Mouse (Mus musculus): ENCODE data around the gene Scgb1b2. TPM values are rescaled to one million over a fixed set of nuclear protein-coding genes. Genes with fewer than 3 reads are reported as not detected.

Gene Scgb1b2
- not detected in 2 replicates for polyA plus RNA-seq (2012; rRNA removed)
- polyA plus RNA-seq (2014; fragmentation: Nextera tagmentation; extraction: Ambion mirVana) = not detected in 2 replicates

GRCm38 (mm10) chr7:31291721-31292120, at the start of gene Scgb1b2:
Scgb1b2 (minus strand) TSS chr7:31291821.
- no peak for ATAC-seq (ENCODE audit: low FRiP score, low read depth)
- Histone ChIP-seq H3K4me2 (replicated peaks; ENCODE audit: low read depth, low read length, severe bottlenecking) (no peak within 1 kb of the TSS), H3K27ac (replicated peaks; ENCODE audit: low read depth, low read length) (no peak within 1 kb of the TSS), H3K9ac (ENCODE audit: low read depth, low read length, severe bottlenecking) (no peak within 1 kb of the TSS), H3K9me3 (ENCODE audit: control insufficient read depth, low read length) (no peaks in the 10 kb centered on the region), H3K36me3 (ENCODE audit: control insufficient read depth, insufficient read depth, low read length) (no peaks in the 10 kb centered on the region), H3K4me1 (ENCODE audit: control insufficient read depth, insufficient read depth, low read length) (no peaks in the 10 kb centered on the region), H3K4me3 (replicated peaks; ENCODE audit: low read length) (no peak within 1 kb of the TSS), H3K27me3 (ENCODE audit: control insufficient read depth, insufficient read depth, low read length) (no peaks in the 10 kb centered on the region)
- no peak for TF ChIP-seq POLR2A (IDR thresholded peaks at IDR 0.05; ENCODE audit: borderline replicate concordance, extremely low read depth, insufficient read depth, insufficient read length)
- no peak for DNase-seq (ENCODE audit: low spot score)
- 78% methylated on average over 3 of the region's 3 CpGs for whole genome bisulfite sequencing

- H3K9me3 ChIP-seq (ENCODE audit: control insufficient read depth, low read length) = no peaks in the 10 kb centered on the region
- WGBS = 84% methylated on average over 5 of the region's 5 CpGs
- no peaks in the 10 kb centered on the region for H3K4me1 ChIP-seq (ENCODE audit: control insufficient read depth, insufficient read depth, low read length)
- H3K27me3 ChIP-seq (ENCODE audit: control insufficient read depth, insufficient read depth, low read length) = no peaks in the 10 kb centered on the region
- H3K27ac ChIP-seq (replicated peaks; ENCODE audit: low read depth, low read length) = no peak within 1 kb of the TSS
- H3K36me3 ChIP-seq (ENCODE audit: control insufficient read depth, insufficient read depth, low read length) = no peaks in the 10 kb centered on the region
- ATAC-seq (ENCODE audit: low FRiP score, low read depth) (no peak), DNase-seq (ENCODE audit: low spot score) (no peak)
- no peak within 1 kb of the TSS for H3K4me2 ChIP-seq (replicated peaks; ENCODE audit: low read depth, low read length, severe bottlenecking)
- no peak within 1 kb of the TSS for H3K4me3 ChIP-seq (replicated peaks; ENCODE audit: low read length)
- TF ChIP-seq POLR2A (IDR thresholded peaks at IDR 0.05; ENCODE audit: borderline replicate concordance, extremely low read depth, insufficient read depth, insufficient read length) = no peak
- H3K9ac ChIP-seq (ENCODE audit: low read depth, low read length, severe bottlenecking) = no peak within 1 kb of the TSS
These were observed 1.4 kb downstream of the Scgb1b2 start, which contains the start of gene Scgb2b2 for GRCm38 (mm10) chr7:31290208-31290607. Scgb2b2 (plus strand) TSS chr7:31290508.

Other genes starting within 250 kb of the Scgb1b2 start
- gene Fxyd5, start 249.3 kb downstream of the Scgb1b2 start, polyA plus RNA-seq (2012; rRNA removed) = 17.4 and 20.5 TPM in 2 replicates
- gene Fxyd5, start 249.3 kb downstream of the Scgb1b2 start, polyA plus RNA-seq (2014; fragmentation: Nextera tagmentation; extraction: Ambion mirVana) = 28.8 and 31.3 TPM in 2 replicates
- 14.9 and 19.3 TPM in 2 replicates for gene Fxyd7, start 240.4 kb downstream of the Scgb1b2 start, polyA plus RNA-seq (2012; rRNA removed)
- 15.3 and 16.2 TPM in 2 replicates for gene Fxyd7, start 240.4 kb downstream of the Scgb1b2 start, polyA plus RNA-seq (2014; fragmentation: Nextera tagmentation; extraction: Ambion mirVana)
- gene Fxyd1, start 234.6 kb downstream of the Scgb1b2 start, polyA plus RNA-seq (2012; rRNA removed) = 92.6 and 103 TPM in 2 replicates
- 95.6 and 101 TPM in 2 replicates for gene Fxyd1, start 234.6 kb downstream of the Scgb1b2 start, polyA plus RNA-seq (2014; fragmentation: Nextera tagmentation; extraction: Ambion mirVana)
- 2.0 and 2.8 TPM in 2 replicates for gene Lgi4, start 232.5 kb downstream of the Scgb1b2 start, polyA plus RNA-seq (2012; rRNA removed)
- gene Lgi4, start 232.5 kb downstream of the Scgb1b2 start, polyA plus RNA-seq (2014; fragmentation: Nextera tagmentation; extraction: Ambion mirVana) = 0.39 and 1.1 TPM in 2 replicates
- gene Fxyd3, start 215.1 kb downstream of the Scgb1b2 start, polyA plus RNA-seq (2012; rRNA removed) = 39.8 and 45.9 TPM in 2 replicates
- gene Fxyd3, start 215.1 kb downstream of the Scgb1b2 start, polyA plus RNA-seq (2014; fragmentation: Nextera tagmentation; extraction: Ambion mirVana) = 68.9 and 79.5 TPM in 2 replicates
- gene Hpn, start 176.5 kb downstream of the Scgb1b2 start, polyA plus RNA-seq (2012; rRNA removed) = 5.5 and 6.6 TPM in 2 replicates
- gene Hpn, start 176.5 kb downstream of the Scgb1b2 start, polyA plus RNA-seq (2014; fragmentation: Nextera tagmentation; extraction: Ambion mirVana) = 2.5 and 3.1 TPM in 2 replicates
- gene Scn1b, start 164.8 kb downstream of the Scgb1b2 start, polyA plus RNA-seq (2012; rRNA removed) = 15.0 and 16.4 TPM in 2 replicates
- gene Scn1b, start 164.8 kb downstream of the Scgb1b2 start, polyA plus RNA-seq (2014; fragmentation: Nextera tagmentation; extraction: Ambion mirVana) = 6.1 and 6.5 TPM in 2 replicates
- gene Gramd1a, start 135.9 kb downstream of the Scgb1b2 start, polyA plus RNA-seq (2012; rRNA removed) = 157 and 216 TPM in 2 replicates
- gene Gramd1a, start 135.9 kb downstream of the Scgb1b2 start, polyA plus RNA-seq (2014; fragmentation: Nextera tagmentation; extraction: Ambion mirVana) = 59.8 and 83.0 TPM in 2 replicates
- not detected in 2 replicates for gene Scgb2b2, start 1.3 kb downstream of the Scgb1b2 start, polyA plus RNA-seq (2012; rRNA removed)
- not detected in 2 replicates for gene Scgb2b2, start 1.3 kb downstream of the Scgb1b2 start, polyA plus RNA-seq (2014; fragmentation: Nextera tagmentation; extraction: Ambion mirVana)
- not detected in 2 replicates for gene Scgb2b3, start 70.3 kb upstream of the Scgb1b2 start, polyA plus RNA-seq (2012; rRNA removed)
- gene Scgb2b3, start 70.3 kb upstream of the Scgb1b2 start, polyA plus RNA-seq (2014; fragmentation: Nextera tagmentation; extraction: Ambion mirVana) = not detected in 2 replicates
- not detected in 2 replicates for gene Scgb1b3, start 83.8 kb upstream of the Scgb1b2 start, polyA plus RNA-seq (2012; rRNA removed)
- gene Scgb1b3, start 83.8 kb upstream of the Scgb1b2 start, polyA plus RNA-seq (2014; fragmentation: Nextera tagmentation; extraction: Ambion mirVana) = not detected in 2 replicates